Mouse (Mus musculus): Measurements from ENCODE around the gene Atxn1.

- TF ChIP-seq POLR2A (IDR thresholded peaks at IDR 0.05; ENCODE audit: extremely low read depth, insufficient read depth, low read length) (no peak), CTCF (IDR thresholded peaks at IDR 0.05; ENCODE audit: extremely low read depth, insufficient read depth, low read length) (no peak)
Measured at GRCm38 (mm10) chr13:45608593-45608992, 356.2 kb downstream of the Atxn1 start.

Measured in cortical plate, adult 2 months (tissue).